Mouse (Mus musculus) embryonic facial prominence, embryonic 14.5 days (tissue): ENCODE data around the gene AU022252. TPM values are rescaled to one million over a fixed set of nuclear protein-coding genes. Genes with fewer than 3 reads are reported as not detected.
A peak's percentile ranks its signal among the peaks of the same experiment; 100 is the strongest.

ENCODE experiments used
- ATAC-seq: fragments of 200-750 bp; cut with Nextera tagmentation; 2 replicates; pipeline ENCODE4 v1.8.0; 2017; ENCODE audit warnings: low read depth, moderate number of reproducible peaks, moderate TSS enrichment
- DNase-seq: peaks from one replicate; pipeline ENCODE4 v3.0.0-alpha.2; 2015; ENCODE audit warnings: low spot score
- H3K27ac ChIP-seq: fragments of 300-500 bp; sonication (generic); replicated peaks from 2 replicates; pipeline ENCODE4 v1.5.1; 2014; ENCODE audit warnings: low read depth, mild to moderate bottlenecking, low read length, moderate library complexity
- H3K27me3 ChIP-seq: fragments of 300-500 bp; sonication (generic); replicated peaks from 2 replicates; pipeline ENCODE4 v1.6.1; 2014; ENCODE audit warnings: low read length; ENCODE audit not compliant: control insufficient read depth, insufficient read depth
- H3K36me3 ChIP-seq: fragments of 300-500 bp; sonication (generic); 2 replicates; pipeline ENCODE4 v1.6.1; 2014; ENCODE audit warnings: low read length, mixed read lengths; ENCODE audit not compliant: control insufficient read depth, insufficient read depth
- H3K4me1 ChIP-seq: fragments of 300-500 bp; sonication (generic); 2 replicates; pipeline ENCODE4 v1.6.1; 2014; ENCODE audit warnings: antibody characterized with exemption, low read length; ENCODE audit not compliant: control insufficient read depth, insufficient read depth
- H3K4me2 ChIP-seq: fragments of 300-500 bp; sonication (generic); 2 replicates; pipeline ENCODE4 v1.6.1; 2014; ENCODE audit warnings: low read depth, mild to moderate bottlenecking, low read length, moderate library complexity, mixed read lengths
- H3K4me3 ChIP-seq: fragments of 300-500 bp; sonication (generic); 2 replicates; pipeline ENCODE4 v1.5.1; 2014; ENCODE audit warnings: low read depth, mild to moderate bottlenecking, low read length
- H3K9ac ChIP-seq: fragments of 300-500 bp; sonication (generic); 2 replicates; pipeline ENCODE4 v1.6.1; 2014; ENCODE audit warnings: low read depth, mild to moderate bottlenecking, low read length, moderate library complexity, mixed read lengths
- H3K9me3 ChIP-seq: fragments of 300-500 bp; sonication (generic); 2 replicates; pipeline ENCODE4 v1.6.1; 2016; ENCODE audit warnings: low read length; ENCODE audit not compliant: control insufficient read depth
- WGBS: fragments of 180-500 bp; shearing (Covaris S2); extraction: QIAGEN DNeasy Blood & Tissue Kit; methylation state at CpG from one replicate; pipeline ENCODE4 v1.1.7; 2014; 5-methylcytosine and 5-hydroxymethylcytosine counted together
- polyA plus RNA-seq: library from polyadenylated mRNA; unstranded; fragments of >200 nt; fragmentation: Nextera tagmentation; extraction: Ambion mirVana; gene quantifications from 2 replicates; pipeline ENCODE4 v1.2.1, GENCODE M21; 2014

AU022252 gene
- polyA plus RNA-seq, 1 experiment from 2014 or later, result 28.1 TPM

- Histone ChIP-seq H3K4me2 (no peak overlapping the region), H3K36me3 (peaks cover 78% of the 10 kb centered on the region), H3K4me3 (no peak overlapping the region), H3K9ac (no peak overlapping the region), H3K4me1 (peaks cover 4% of the 10 kb centered on the region; the same call in 1 of the 2 replicates), H3K27me3 (no peaks in the 10 kb centered on the region), H3K27ac (no peak overlapping the region), H3K9me3 (no peaks in the 10 kb centered on the region)
- WGBS, result 69% methylated on average over 3 of the region's 3 CpGs
- no peak for DNase-seq
- ATAC-seq, result no peak
Measured at GRCm38 (mm10) chr4:119238661-119239060, 6.1 kb upstream of the AU022252 start.

- ATAC-seq (no peak), DNase-seq (no peak)
- H3K9me3 ChIP-seq, result no peaks in the 10 kb centered on the region
- H3K27ac ChIP-seq, result peak overlapping the region; percentile 70; the same call in 1 of the 2 replicates
- H3K4me2 ChIP-seq, result peak overlapping the region; percentile 72
- peak overlapping the region; percentile 91 for H3K9ac ChIP-seq
- peak overlapping the region; percentile 95 for H3K4me3 ChIP-seq
- WGBS, result 59% methylated on average over 3 of the region's 3 CpGs
- H3K4me1 ChIP-seq, result peaks cover 11% of the 10 kb centered on the region
- peaks cover 37% of the 10 kb centered on the region for H3K36me3 ChIP-seq
- no peaks in the 10 kb centered on the region for H3K27me3 ChIP-seq
Measured at GRCm38 (mm10) chr4:119234348-119234747, 1.8 kb upstream of the AU022252 start.

- Histone ChIP-seq H3K9ac (peak overlapping the region; percentile 91), H3K36me3 (peaks cover 36% of the 10 kb centered on the region), H3K27me3 (no peaks in the 10 kb centered on the region), H3K4me2 (peak overlapping the region; percentile 72), H3K4me1 (peaks cover 11% of the 10 kb centered on the region), H3K27ac (peak overlapping the region; percentile 70), H3K9me3 (no peaks in the 10 kb centered on the region), H3K4me3 (peak overlapping the region; percentile 95)
- ATAC-seq, result peak; percentile 50
- 0% methylated on average over 31 of the region's 36 CpGs for WGBS
- peak; percentile 94 for DNase-seq
Measured at GRCm38 (mm10) chr4:119233256-119233901, 867 bp upstream of the AU022252 start.

- 90% methylated on average over 11 of the region's 11 CpGs for WGBS
- no peak for DNase-seq
- no peak overlapping the region for H3K27ac ChIP-seq
- H3K4me1 ChIP-seq, result peaks cover 5% of the 10 kb centered on the region
- no peak for ATAC-seq
- no peak overlapping the region for H3K4me3 ChIP-seq
- H3K9ac ChIP-seq, result no peak overlapping the region
- no peaks in the 10 kb centered on the region for H3K27me3 ChIP-seq
- H3K9me3 ChIP-seq, result no peaks in the 10 kb centered on the region
- no peak overlapping the region for H3K4me2 ChIP-seq
- peaks cover 51% of the 10 kb centered on the region for H3K36me3 ChIP-seq
Measured at GRCm38 (mm10) chr4:119226751-119227150, 5.8 kb downstream of the AU022252 start.

- 91% methylated on average over 9 of the region's 9 CpGs for WGBS
- no peak overlapping the region for H3K27ac ChIP-seq
- no peak overlapping the region for H3K9ac ChIP-seq
- DNase-seq (no peak), ATAC-seq (no peak)
- H3K4me1 ChIP-seq, result no peaks in the 10 kb centered on the region
- H3K4me2 ChIP-seq, result no peak overlapping the region
- no peaks in the 10 kb centered on the region for H3K27me3 ChIP-seq
- H3K9me3 ChIP-seq, result no peaks in the 10 kb centered on the region
- H3K36me3 ChIP-seq, result peaks cover 51% of the 10 kb centered on the region
- no peak overlapping the region for H3K4me3 ChIP-seq
Measured at GRCm38 (mm10) chr4:119225719-119226118, 6.8 kb downstream of the AU022252 start.

GRCm38 (mm10) chr4:119224534-119224933, 8.0 kb downstream of the AU022252 start:
- H3K9me3 ChIP-seq, result no peaks in the 10 kb centered on the region
- H3K4me3 ChIP-seq, result no peak overlapping the region
- DNase-seq (no peak), ATAC-seq (no peak)
- no peak overlapping the region for H3K27ac ChIP-seq
- no peak overlapping the region for H3K9ac ChIP-seq
- H3K4me1 ChIP-seq, result no peaks in the 10 kb centered on the region
- H3K36me3 ChIP-seq, result peaks cover 51% of the 10 kb centered on the region
- no peak overlapping the region for H3K4me2 ChIP-seq
- no peaks in the 10 kb centered on the region for H3K27me3 ChIP-seq
- 96% methylated on average over 3 of the region's 3 CpGs for WGBS

- WGBS, result 88% methylated on average over 1 of the region's 1 CpGs
- H3K9ac ChIP-seq, result no peak overlapping the region; the same call in 1 of the 2 replicates
- H3K4me2 ChIP-seq, result no peak overlapping the region
- H3K27me3 ChIP-seq, result no peaks in the 10 kb centered on the region
- no peaks in the 10 kb centered on the region for H3K4me1 ChIP-seq
- DNase-seq, result peak; percentile 32
- H3K4me3 ChIP-seq, result no peak overlapping the region
- peaks cover 51% of the 10 kb centered on the region for H3K36me3 ChIP-seq
- no peaks in the 10 kb centered on the region for H3K9me3 ChIP-seq
- H3K27ac ChIP-seq, result no peak overlapping the region
- ATAC-seq, result no peak
Measured at GRCm38 (mm10) chr4:119223696-119224095, 8.8 kb downstream of the AU022252 start.

- 0 out of 2 replicates have a peak, but pooled peaks have one; percentile 13 for ATAC-seq
- 13% methylated on average over 11 of the region's 11 CpGs for WGBS
- no peak within 1 kb of the TSS for H3K9ac ChIP-seq
- no peak for DNase-seq
- H3K4me2 ChIP-seq, result no peak within 1 kb of the TSS
- no peaks in the 10 kb centered on the region for H3K27me3 ChIP-seq
- H3K27ac ChIP-seq, result no peak within 1 kb of the TSS
- no peak within 1 kb of the TSS for H3K4me3 ChIP-seq
- H3K36me3 ChIP-seq, result no peaks in the 10 kb centered on the region
- H3K4me1 ChIP-seq, result no peaks in the 10 kb centered on the region
- no peaks in the 10 kb centered on the region for H3K9me3 ChIP-seq
Measured at GRCm38 (mm10) chr4:119218169-119218568, 14.3 kb downstream of the AU022252 start, which contains the start of gene Tmem269. Gene Tmem269 (minus strand): TSS chr4:119218217.

- Histone ChIP-seq H3K4me3 (no peak overlapping the region), H3K4me1 (no peaks in the 10 kb centered on the region), H3K4me2 (no peak overlapping the region), H3K36me3 (no peaks in the 10 kb centered on the region), H3K9me3 (no peaks in the 10 kb centered on the region), H3K27me3 (no peaks in the 10 kb centered on the region), H3K9ac (no peak overlapping the region), H3K27ac (no peak overlapping the region)
- DNase-seq (no peak), ATAC-seq (0 out of 2 replicates have a peak, but pooled peaks have one; percentile 41)
- 74% methylated on average over 8 of the region's 8 CpGs for WGBS
Measured at GRCm38 (mm10) chr4:119216667-119217066, 15.8 kb downstream of the AU022252 start.
